Mouse (Mus musculus): Measurements from ENCODE around the gene Ap2a2. TPM values are rescaled to one million over a fixed set of nuclear protein-coding genes. Genes with fewer than 3 reads are reported as not detected.
"Not testable (repeated sequence)": the region's sequence is repeated elsewhere in the genome, so short reads cannot be mapped to it uniquely, and the experiment has no call there.

Ap2a2 gene
- total RNA-seq, 2 experiments from 2014 or later = 43.4 to 59.3 TPM

GRCm38 (mm10) chr7:141643160-141643559 is 81.2 kb downstream of the Ap2a2 start:
- ATAC-seq (replicated peaks; ENCODE audit: low FRiP score, poor library complexity, severe bottlenecking) = no peak

DNA sequence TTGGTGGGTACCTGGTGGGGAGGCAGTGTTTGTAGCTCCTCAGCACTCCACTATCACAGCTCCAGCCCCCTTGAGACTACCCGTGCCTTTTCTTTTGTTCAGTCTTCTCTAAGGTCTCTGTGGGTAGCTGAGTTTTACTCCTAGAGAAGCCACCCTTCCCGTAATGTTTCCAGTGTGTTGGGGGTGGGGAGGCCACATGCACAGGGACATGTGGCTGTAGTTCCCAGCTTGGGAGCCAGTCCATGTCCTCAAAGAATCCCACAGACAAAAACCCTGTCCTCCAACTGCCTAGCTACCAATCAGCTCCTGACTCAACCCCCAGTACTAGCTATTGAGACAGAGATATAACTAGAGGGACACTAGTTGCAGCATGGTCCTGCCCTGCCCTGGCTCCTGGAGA is 85.1 kb downstream of the Ap2a2 start:
- no peak for ATAC-seq (replicated peaks; ENCODE audit: low FRiP score, poor library complexity, severe bottlenecking)

DNA sequence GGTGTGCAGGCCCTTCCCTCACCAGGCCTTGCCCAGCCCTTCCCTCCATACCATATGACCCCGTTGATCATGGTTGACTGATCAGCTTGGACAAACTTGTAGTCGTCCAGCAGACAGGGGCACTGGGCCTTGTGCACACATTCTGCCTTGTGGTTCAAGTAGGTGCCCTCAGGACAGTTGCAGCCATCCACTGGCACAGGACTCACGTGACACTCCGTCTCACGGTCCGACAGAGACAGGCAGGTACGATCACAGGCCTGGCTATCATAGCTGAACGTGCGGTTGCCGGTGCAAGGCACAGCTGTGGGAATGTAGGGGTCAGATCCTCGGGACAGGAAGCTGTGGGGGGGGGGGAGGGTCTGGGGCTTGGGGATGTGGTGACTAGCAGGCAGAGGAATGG is 85.8 kb downstream of the Ap2a2 start:
- ATAC-seq (replicated peaks; ENCODE audit: low FRiP score, poor library complexity, severe bottlenecking) = no peak

- ATAC-seq (replicated peaks; ENCODE audit: low FRiP score, poor library complexity, severe bottlenecking) = no peak
Observed at GRCm38 (mm10) chr7:141652191-141652590, 90.2 kb downstream of the Ap2a2 start.

GRCm38 (mm10) chr7:141660346-141660745 is 98.4 kb downstream of the Ap2a2 start:
- no peak for ATAC-seq (replicated peaks; ENCODE audit: low FRiP score, poor library complexity, severe bottlenecking)

DNA sequence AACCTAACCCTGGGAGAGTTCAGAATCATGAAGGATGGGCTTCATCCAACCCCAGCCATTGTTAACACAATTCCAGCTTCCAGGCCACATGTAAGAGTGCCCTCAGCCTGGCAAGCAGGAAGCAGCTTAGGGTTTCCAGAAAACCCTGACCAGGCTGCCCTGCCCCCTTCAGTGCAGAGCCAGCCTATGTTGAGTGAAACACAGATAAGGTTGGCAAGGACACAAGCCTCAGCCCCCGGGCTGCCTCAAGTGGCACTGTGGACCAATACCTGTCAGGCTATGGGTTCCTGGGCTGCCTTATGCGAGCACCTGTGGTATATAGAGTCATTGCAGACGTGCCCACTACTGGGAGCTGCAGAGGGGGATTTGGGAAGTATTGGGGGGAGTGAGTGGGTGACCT is 99.5 kb downstream of the Ap2a2 start:
- ATAC-seq (replicated peaks; ENCODE audit: low FRiP score, poor library complexity, severe bottlenecking) = no peak

GRCm38 (mm10) chr7:141662223-141662622 is 100.2 kb downstream of the Ap2a2 start:
- ATAC-seq (replicated peaks; ENCODE audit: low FRiP score, poor library complexity, severe bottlenecking) = peak; percentile 52; the same call in 1 of the 2 replicates

GRCm38 (mm10) chr7:141666190-141666589 is 104.2 kb downstream of the Ap2a2 start:
- peak; percentile 69; the same call in 1 of the 2 replicates for ATAC-seq (replicated peaks; ENCODE audit: low FRiP score, poor library complexity, severe bottlenecking)

- ATAC-seq (replicated peaks; ENCODE audit: low FRiP score, poor library complexity, severe bottlenecking) = not testable (repeated sequence)
Observed at GRCm38 (mm10) chr7:141669097-141669496, 107.1 kb downstream of the Ap2a2 start.

- peak; percentile 76 for ATAC-seq (replicated peaks; ENCODE audit: low FRiP score, poor library complexity, severe bottlenecking)
Observed at GRCm38 (mm10) chr7:141670999-141671398, 109.0 kb downstream of the Ap2a2 start.

- ATAC-seq (replicated peaks; ENCODE audit: low FRiP score, poor library complexity, severe bottlenecking) = peak; percentile 84
Observed at GRCm38 (mm10) chr7:141671626-141672291, 109.8 kb downstream of the Ap2a2 start.

- no peak for ATAC-seq (replicated peaks; ENCODE audit: low FRiP score, poor library complexity, severe bottlenecking)
Observed at GRCm38 (mm10) chr7:141678922-141679321, 116.9 kb downstream of the Ap2a2 start.

Other genes with a start within 250 kb of the Ap2a2 start
- gene Deaf1, start 234.5 kb upstream of the Ap2a2 start, total RNA-seq (2015; ENCODE audit: low replicate concordance) = 9.4 and 18.3 TPM in 2 replicates
- gene Deaf1, start 234.5 kb upstream of the Ap2a2 start, total RNA-seq (2017; ENCODE audit: low replicate concordance) = 14.1 and 16.0 TPM in 2 replicates
- 6.5 and 8.4 TPM in 2 replicates for gene Tmem80, start 234.4 kb upstream of the Ap2a2 start, total RNA-seq (2015; ENCODE audit: low replicate concordance)
- 10.5 and 12.9 TPM in 2 replicates for gene Tmem80, start 234.4 kb upstream of the Ap2a2 start, total RNA-seq (2017; ENCODE audit: low replicate concordance)
- not detected in 2 replicates for gene Eps8l2, start 223.3 kb upstream of the Ap2a2 start, total RNA-seq (2015; ENCODE audit: low replicate concordance)
- not detected in 2 replicates for gene Eps8l2, start 223.3 kb upstream of the Ap2a2 start, total RNA-seq (2017; ENCODE audit: low replicate concordance)
- 132 and 180 TPM in 2 replicates for gene Taldo1, start 170.0 kb upstream of the Ap2a2 start, total RNA-seq (2015; ENCODE audit: low replicate concordance)
- 443 and 565 TPM in 2 replicates for gene Taldo1, start 170.0 kb upstream of the Ap2a2 start, total RNA-seq (2017; ENCODE audit: low replicate concordance)
- gene Gatd1, start 148.0 kb upstream of the Ap2a2 start, total RNA-seq (2015; ENCODE audit: low replicate concordance) = 6.3 and 9.2 TPM in 2 replicates
- gene Gatd1, start 148.0 kb upstream of the Ap2a2 start, total RNA-seq (2017; ENCODE audit: low replicate concordance) = 4.9 and 6.0 TPM in 2 replicates
- not detected in 2 replicates for gene Cend1, start 132.7 kb upstream of the Ap2a2 start, total RNA-seq (2015; ENCODE audit: low replicate concordance)
- not detected in 2 replicates for gene Cend1, start 132.7 kb upstream of the Ap2a2 start, total RNA-seq (2017; ENCODE audit: low replicate concordance)
- gene Slc25a22, start 124.3 kb upstream of the Ap2a2 start, total RNA-seq (2015; ENCODE audit: low replicate concordance) = 8.2 and 11.7 TPM in 2 replicates
- gene Slc25a22, start 124.3 kb upstream of the Ap2a2 start, total RNA-seq (2017; ENCODE audit: low replicate concordance) = 3.2 and 10.0 TPM in 2 replicates
- gene Pidd1, start 118.1 kb upstream of the Ap2a2 start, total RNA-seq (2015; ENCODE audit: low replicate concordance) = 12.7 and 17.9 TPM in 2 replicates
- 7.3 and 9.8 TPM in 2 replicates for gene Pidd1, start 118.1 kb upstream of the Ap2a2 start, total RNA-seq (2017; ENCODE audit: low replicate concordance)
- gene Rplp2, start 114.8 kb upstream of the Ap2a2 start, total RNA-seq (2015; ENCODE audit: low replicate concordance) = 661 and 730 TPM in 2 replicates
- gene Rplp2, start 114.8 kb upstream of the Ap2a2 start, total RNA-seq (2017; ENCODE audit: low replicate concordance) = 791 and 1,714 TPM in 2 replicates
- 10.0 and 11.3 TPM in 2 replicates for gene Pnpla2, start 107.0 kb upstream of the Ap2a2 start, total RNA-seq (2015; ENCODE audit: low replicate concordance)
- gene Pnpla2, start 107.0 kb upstream of the Ap2a2 start, total RNA-seq (2017; ENCODE audit: low replicate concordance) = 5.9 and 6.0 TPM in 2 replicates
- gene Cracr2b, start 101.1 kb upstream of the Ap2a2 start, total RNA-seq (2015; ENCODE audit: low replicate concordance) = 0.77 TPM in 1 of 2 replicates, not detected in the other
- gene Cracr2b, start 101.1 kb upstream of the Ap2a2 start, total RNA-seq (2017; ENCODE audit: low replicate concordance) = 3.2 TPM in 1 of 2 replicates, not detected in the other
- gene Cd151, start 94.8 kb upstream of the Ap2a2 start, total RNA-seq (2015; ENCODE audit: low replicate concordance) = 5.2 TPM in 1 of 2 replicates, not detected in the other
- 9.5 and 11.0 TPM in 2 replicates for gene Cd151, start 94.8 kb upstream of the Ap2a2 start, total RNA-seq (2017; ENCODE audit: low replicate concordance)
- gene Polr2l, start 87.0 kb upstream of the Ap2a2 start, total RNA-seq (2015; ENCODE audit: low replicate concordance) = 7.3 and 10.0 TPM in 2 replicates
- gene Polr2l, start 87.0 kb upstream of the Ap2a2 start, total RNA-seq (2017; ENCODE audit: low replicate concordance) = 5.4 and 9.5 TPM in 2 replicates
- gene Tspan4, start 86.9 kb upstream of the Ap2a2 start, total RNA-seq (2015; ENCODE audit: low replicate concordance) = 0.58 and 1.7 TPM in 2 replicates
- gene Tspan4, start 86.9 kb upstream of the Ap2a2 start, total RNA-seq (2017; ENCODE audit: low replicate concordance) = 2.2 and 7.7 TPM in 2 replicates
- gene Chid1, start 22.3 kb upstream of the Ap2a2 start, total RNA-seq (2015; ENCODE audit: low replicate concordance) = 4.0 and 7.5 TPM in 2 replicates
- gene Chid1, start 22.3 kb upstream of the Ap2a2 start, total RNA-seq (2017; ENCODE audit: low replicate concordance) = 7.5 and 8.1 TPM in 2 replicates
- under 0.01 TPM in 1 of 2 replicates, not detected in the other for gene Muc6, start 93.1 kb downstream of the Ap2a2 start, total RNA-seq (2015; ENCODE audit: low replicate concordance)
- 0.28 TPM in 1 of 2 replicates, not detected in the other for gene Muc6, start 93.1 kb downstream of the Ap2a2 start, total RNA-seq (2017; ENCODE audit: low replicate concordance)
- 1.3 TPM in 1 of 2 replicates, not detected in the other for gene Muc2, start 128.2 kb downstream of the Ap2a2 start, total RNA-seq (2015; ENCODE audit: low replicate concordance)
- gene Muc2, start 128.2 kb downstream of the Ap2a2 start, total RNA-seq (2017; ENCODE audit: low replicate concordance) = 0.26 and 0.28 TPM in 2 replicates
- not detected in 2 replicates for gene Muc5ac, start 226.8 kb downstream of the Ap2a2 start, total RNA-seq (2015; ENCODE audit: low replicate concordance)
- 0.09 TPM in 1 of 2 replicates, not detected in the other for gene Muc5ac, start 226.8 kb downstream of the Ap2a2 start, total RNA-seq (2017; ENCODE audit: low replicate concordance)